In genomic region chr3:154082241-154082640, GRCm38 (mm10) we compare ENCODE assay signal across 15 mouse cellular contexts.
A peak's percentile ranks its signal among the peaks of the same experiment; 100 is the strongest.
DNase-seq lines count a peak whose midpoint lies in the region; ATAC-seq lines count a peak whose summit lies in the region.
"Had no signal": no experiment of that assay in that cellular context is flagged by ENCODE, and none has a peak within 500 bp of the region (broad histone marks: within the 10 kb centered on the region; RNA-seq: fewer than 3 reads in every experiment).

No protein-coding gene starts in this region.

- H3K4me3 ChIP-seq in hindbrain, embryonic 12.5 days: no peak overlapping the region
- H3K4me3 ChIP-seq in midbrain, embryonic 14.5 days (replicated peaks; ENCODE audit: low read depth, low read length): no peak overlapping the region
- H3K4me3 ChIP-seq: embryonic facial prominence, embryonic 13.5 days; intestine, embryonic 15.5 days; limb, embryonic 12.5 days had no signal

- peak; percentile 13 for DNase-seq in thymus, postnatal 0 days (ENCODE audit: low spot score)
- DNase-seq in thymus, postnatal 25 days: no peak
- peak; percentile 68 for DNase-seq in midbrain, embryonic 14.5 days
- DNase-seq in lung, adult 18-20 months: no peak
- no peak for DNase-seq in urinary bladder, postnatal 25 days (ENCODE audit: low spot score)
- DNase-seq in right cerebral cortex, postnatal 10 days (ENCODE audit: low spot score in 2 of 2): no peak
- DNase-seq: adrenal gland, adult 2 months; cerebellum, postnatal 14 days; kidney, postnatal 14 days; lung, postnatal 4 days; thymus, postnatal 36 days had no signal

- no peaks in the 10 kb centered on the region for H3K9me3 ChIP-seq in hindbrain, embryonic 12.5 days (replicated peaks)
- H3K9me3 ChIP-seq in midbrain, embryonic 14.5 days (ENCODE audit: control insufficient read depth, low read length): no peaks in the 10 kb centered on the region
- H3K9me3 ChIP-seq: embryonic facial prominence, embryonic 13.5 days; intestine, embryonic 15.5 days; limb, embryonic 12.5 days had no signal

- no peak for ATAC-seq in hindbrain, embryonic 12.5 days (ENCODE audit: low FRiP score)
- peak; percentile 72; the same call in 1 of the 2 replicates for ATAC-seq in midbrain, embryonic 14.5 days (ENCODE audit: low FRiP score, low TSS enrichment)
- ATAC-seq: intestine, embryonic 15.5 days had no signal

- H3K27ac ChIP-seq in hindbrain, embryonic 12.5 days: no peak overlapping the region
- 0 out of 2 replicates have a peak overlapping the region, but pooled peaks have one; percentile 53 for H3K27ac ChIP-seq in midbrain, embryonic 14.5 days (replicated peaks; ENCODE audit: low read depth, low read length)
- H3K27ac ChIP-seq: embryonic facial prominence, embryonic 13.5 days; intestine, embryonic 15.5 days; limb, embryonic 12.5 days had no signal

- WGBS in hindbrain, embryonic 12.5 days: 24% methylated on average over 9 of the region's 9 CpGs
- WGBS in midbrain, embryonic 14.5 days: 9% methylated on average over 9 of the region's 9 CpGs

- no peaks in the 10 kb centered on the region for H3K27me3 ChIP-seq in hindbrain, embryonic 12.5 days
- H3K27me3 ChIP-seq in midbrain, embryonic 14.5 days (ENCODE audit: control insufficient read depth, insufficient read depth, low read length): no peaks in the 10 kb centered on the region
- H3K27me3 ChIP-seq: embryonic facial prominence, embryonic 13.5 days; intestine, embryonic 15.5 days; limb, embryonic 12.5 days had no signal

- H3K36me3 ChIP-seq in hindbrain, embryonic 12.5 days: no peaks in the 10 kb centered on the region
- H3K36me3 ChIP-seq in midbrain, embryonic 14.5 days (ENCODE audit: control insufficient read depth, insufficient read depth, low read length): no peaks in the 10 kb centered on the region
- H3K36me3 ChIP-seq: embryonic facial prominence, embryonic 13.5 days; intestine, embryonic 15.5 days; limb, embryonic 12.5 days had no signal

- H3K9ac ChIP-seq in hindbrain, embryonic 12.5 days: no peak overlapping the region
- H3K9ac ChIP-seq in midbrain, embryonic 14.5 days (replicated peaks; ENCODE audit: low read length): no peak overlapping the region
- H3K9ac ChIP-seq: embryonic facial prominence, embryonic 13.5 days; intestine, embryonic 15.5 days; limb, embryonic 12.5 days had no signal

- H3K4me1 ChIP-seq in hindbrain, embryonic 12.5 days: peaks cover 12% of the 10 kb centered on the region; the same call in 1 of the 2 replicates
- peaks cover 22% of the 10 kb centered on the region for H3K4me1 ChIP-seq in midbrain, embryonic 14.5 days (ENCODE audit: control insufficient read depth, insufficient read depth, low read length)
- H3K4me1 ChIP-seq: embryonic facial prominence, embryonic 13.5 days; intestine, embryonic 15.5 days; limb, embryonic 12.5 days had no signal

- peak overlapping the region; percentile 17 for H3K4me2 ChIP-seq in hindbrain, embryonic 12.5 days (replicated peaks)
- peak overlapping the region; percentile 43 for H3K4me2 ChIP-seq in midbrain, embryonic 14.5 days (ENCODE audit: low read length)
- H3K4me2 ChIP-seq: embryonic facial prominence, embryonic 13.5 days; intestine, embryonic 15.5 days; limb, embryonic 12.5 days had no signal

Comparison
In these comparisons a context has a peak if more than half of its experiments do, and no peak if none do; other contexts are left out.
1. DNase-seq: peak in thymus, postnatal 0 days (single experiment) and midbrain, embryonic 14.5 days (single experiment); none in thymus, postnatal 25 days (single experiment), lung, adult 18-20 months (0 of 2), urinary bladder, postnatal 25 days (single experiment) and right cerebral cortex, postnatal 10 days (0 of 2).